In genomic region chr14:103346729-103347505, GRCm38 (mm10) we compare ENCODE assay signal across 8 mouse cellular contexts. TPM values are rescaled to one million over a fixed set of nuclear protein-coding genes. Genes with fewer than 3 reads are reported as not detected.
DNase-seq lines count a peak whose midpoint lies in the region; ATAC-seq lines count a peak whose summit lies in the region.

Gene Mycbp2 (minus strand): TSS chr14:103346814.

- H3K27me3 ChIP-seq in hindbrain, embryonic 15.5 days = no peaks in the 10 kb centered on the region

- H3K9me3 ChIP-seq in hindbrain, embryonic 15.5 days = no peaks in the 10 kb centered on the region

- peak within 1 kb of the TSS; percentile 75 for H3K4me2 ChIP-seq in hindbrain, embryonic 15.5 days

- ATAC-seq in hindbrain, embryonic 15.5 days (ENCODE audit: low FRiP score, low read depth) = peak; percentile 98

- no peaks in the 10 kb centered on the region for H3K36me3 ChIP-seq in hindbrain, embryonic 15.5 days

- H3K4me3 ChIP-seq in hindbrain, embryonic 15.5 days = peak within 1 kb of the TSS; percentile 89

- H3K27ac ChIP-seq in hindbrain, embryonic 15.5 days (replicated peaks) = peak within 1 kb of the TSS; percentile 99

- WGBS in hindbrain, embryonic 15.5 days = 6% methylated on average over 36 of the region's 41 CpGs

- peaks cover 45% of the 10 kb centered on the region for H3K4me1 ChIP-seq in hindbrain, embryonic 15.5 days (replicated peaks)

- DNase-seq in T-cell, adult 2 months (ENCODE audit: low spot score) = peak; percentile 95
- DNase-seq in cerebellum, postnatal 36 days = peak; percentile 99 to 100
- peak; percentile 97 for DNase-seq in frontal cortex, postnatal 36 days (ENCODE audit: low spot score in 2 of 2)
- DNase-seq in left cerebral cortex, adult 11 months (ENCODE audit: low spot score) = peak; percentile 96
- peak; percentile 99 for DNase-seq in lung, postnatal 4 days
- DNase-seq in retina, postnatal 7 days (ENCODE audit: low read depth, low spot score) = peak; percentile 97
- peak; percentile 97 for DNase-seq in urinary bladder, adult 2 months (ENCODE audit: low spot score)

- peak within 1 kb of the TSS; percentile 96 for H3K9ac ChIP-seq in hindbrain, embryonic 15.5 days

RNA-seq across cellular contexts. Expression of gene Mycbp2, which starts in this region (rescaled TPM):
- 57.0 and 57.1 TPM in 2 replicates for polyA plus RNA-seq in hindbrain, embryonic 15.5 days (2015; fragmentation: Nextera tagmentation; extraction: Ambion mirVana)
- 51.1 and 54.2 TPM in 2 replicates for polyA plus RNA-seq in urinary bladder, adult 2 months (2012; rRNA removed)

Comparison
In these comparisons a context has a peak if more than half of its experiments do, and no peak if none do; other contexts are left out.
1. Peak in every context shown above with its lines: DNase-seq, ATAC-seq, H3K4me3 ChIP-seq and H3K27ac ChIP-seq.